In genomic region chr14:30352061-30352950, GRCm38 (mm10) we compare ENCODE assay signal across 8 mouse cellular contexts.
A peak's percentile ranks its signal among the peaks of the same experiment; 100 is the strongest.
DNase-seq lines count a peak whose midpoint lies in the region; ATAC-seq and TF ChIP-seq lines count a peak whose summit lies in the region.

No protein-coding gene starts in this region.

- H3K9ac ChIP-seq in embryonic facial prominence, embryonic 15.5 days = peak overlapping the region; percentile 6; the same call in 1 of the 2 replicates
- peak overlapping the region; percentile 81 for H3K9ac ChIP-seq in intestine, embryonic 16.5 days (ENCODE audit: low read depth, low read length)
- H3K9ac ChIP-seq in limb, embryonic 12.5 days (replicated peaks) = peak overlapping the region; percentile 50

- H3K36me3 ChIP-seq in embryonic facial prominence, embryonic 15.5 days = no peaks in the 10 kb centered on the region
- H3K36me3 ChIP-seq in intestine, embryonic 16.5 days (ENCODE audit: control insufficient read depth, insufficient read depth, low read length) = no peaks in the 10 kb centered on the region
- no peaks in the 10 kb centered on the region for H3K36me3 ChIP-seq in limb, embryonic 12.5 days

- peaks cover 8% of the 10 kb centered on the region for H3K27me3 ChIP-seq in embryonic facial prominence, embryonic 15.5 days
- peaks cover 9% of the 10 kb centered on the region; the same call in 1 of the 2 replicates for H3K27me3 ChIP-seq in intestine, embryonic 16.5 days (replicated peaks; ENCODE audit: control insufficient read depth, insufficient read depth, low read length)
- H3K27me3 ChIP-seq in limb, embryonic 12.5 days = peaks cover 43% of the 10 kb centered on the region

- peak overlapping the region; percentile 93 for H3K4me2 ChIP-seq in embryonic facial prominence, embryonic 15.5 days (replicated peaks)
- peak overlapping the region; percentile 91 for H3K4me2 ChIP-seq in intestine, embryonic 16.5 days (ENCODE audit: low read depth, low read length)
- peak overlapping the region; percentile 69 for H3K4me2 ChIP-seq in limb, embryonic 12.5 days

- DNase-seq in heart, adult 11 months = peak; percentile 84
- no peak for DNase-seq in heart, adult 9 months (ENCODE audit: low spot score in 2 of 2)
- DNase-seq in adrenal gland, postnatal 25 days = peak; percentile 46
- DNase-seq in spleen, postnatal 36 days (ENCODE audit: low spot score in 2 of 2) = no peak

- WGBS in embryonic facial prominence, embryonic 15.5 days = 3% methylated on average over 31 of the region's 31 CpGs
- 5% methylated on average over 31 of the region's 31 CpGs for WGBS in intestine, embryonic 16.5 days
- 3% methylated on average over 31 of the region's 31 CpGs for WGBS in limb, embryonic 12.5 days
- 1% methylated on average over 31 of the region's 31 CpGs for WGBS in olfactory bulb, adult 2 months

- no peak for ATAC-seq in embryonic facial prominence, embryonic 15.5 days (ENCODE audit: insufficient number of reproducible peaks, low FRiP score, low TSS enrichment, low read depth)
- ATAC-seq in intestine, embryonic 16.5 days = 0 out of 2 replicates have a peak, but pooled peaks have one; percentile 32
- ATAC-seq in limb, embryonic 12.5 days (ENCODE audit: insufficient number of reproducible peaks, insufficient read depth, low FRiP score, low TSS enrichment, low read depth) = no peak

- H3K9me3 ChIP-seq in embryonic facial prominence, embryonic 15.5 days (replicated peaks) = no peaks in the 10 kb centered on the region
- no peaks in the 10 kb centered on the region for H3K9me3 ChIP-seq in intestine, embryonic 16.5 days (ENCODE audit: control insufficient read depth, low read length)
- no peaks in the 10 kb centered on the region for H3K9me3 ChIP-seq in limb, embryonic 12.5 days

- 0 out of 2 replicates have a peak overlapping the region, but pooled peaks have one; percentile 17 for H3K27ac ChIP-seq in embryonic facial prominence, embryonic 15.5 days (replicated peaks)
- H3K27ac ChIP-seq in intestine, embryonic 16.5 days (ENCODE audit: low read length) = peak overlapping the region; percentile 18; the same call in 1 of the 2 replicates
- no peak overlapping the region for H3K27ac ChIP-seq in limb, embryonic 12.5 days
- H3K27ac ChIP-seq in olfactory bulb, adult 2 months (ENCODE audit: insufficient read depth, low read depth, low read length) = peak overlapping the region; percentile 81

- H3K4me1 ChIP-seq in embryonic facial prominence, embryonic 15.5 days = peaks cover 20% of the 10 kb centered on the region
- H3K4me1 ChIP-seq in intestine, embryonic 16.5 days (ENCODE audit: control insufficient read depth, insufficient read depth, low read length) = peaks cover 23% of the 10 kb centered on the region
- peaks cover 43% of the 10 kb centered on the region for H3K4me1 ChIP-seq in limb, embryonic 12.5 days (replicated peaks)
- H3K4me1 ChIP-seq in olfactory bulb, adult 2 months (ENCODE audit: control insufficient read depth, insufficient read depth, low read length) = peaks cover 8% of the 10 kb centered on the region

- H3K4me3 ChIP-seq in embryonic facial prominence, embryonic 15.5 days (replicated peaks) = peak overlapping the region; percentile 66
- H3K4me3 ChIP-seq in intestine, embryonic 16.5 days (ENCODE audit: low read length) = peak overlapping the region; percentile 68
- H3K4me3 ChIP-seq in limb, embryonic 12.5 days (replicated peaks) = peak overlapping the region; percentile 64
- H3K4me3 ChIP-seq in olfactory bulb, adult 2 months (ENCODE audit: insufficient read depth, low read depth, low read length) = peak overlapping the region; percentile 63

- TF ChIP-seq POLR2A in olfactory bulb, adult 2 months (IDR thresholded peaks at IDR 0.05; ENCODE audit: insufficient read depth, low read depth, low read length) = no peak

- TF ChIP-seq CTCF in olfactory bulb, adult 2 months (IDR thresholded peaks at IDR 0.05; ENCODE audit: insufficient read depth, low read depth, low read length) = no peak

Comparison
In these comparisons a context has a peak if more than half of its experiments do, and no peak if none do; other contexts are left out.
1. DNase-seq: peak in heart, adult 11 months (single experiment) and adrenal gland, postnatal 25 days (single experiment); none in heart, adult 9 months (0 of 2) and spleen, postnatal 36 days (0 of 2).
2. H3K9ac ChIP-seq: peak in every context shown above with its lines; median percentile 81 in intestine, embryonic 16.5 days; 50 in limb, embryonic 12.5 days; 6 in embryonic facial prominence, embryonic 15.5 days.
3. Peak in every context shown above with its lines, with median percentiles within 50 percentile points of each other: H3K4me2 ChIP-seq and H3K4me3 ChIP-seq.